Mouse (Mus musculus): ENCODE measurements around the gene Cap1. TPM values are rescaled to one million over a fixed set of nuclear protein-coding genes. Genes with fewer than 3 reads are reported as not detected.

Gene Cap1
- total RNA-seq, 1 experiment from 2014 or later, result 153 TPM

GRCm38 (mm10) chr4:122890881-122891481 lies 5.1 kb upstream of the Cap1 start:
- no peak for ATAC-seq (replicated peaks; ENCODE audit: low read depth, poor library complexity, severe bottlenecking)

- no peak for ATAC-seq (replicated peaks; ENCODE audit: low read depth, poor library complexity, severe bottlenecking)
Observed at GRCm38 (mm10) chr4:122887336-122887735, 1.5 kb upstream of the Cap1 start.

- ATAC-seq (replicated peaks; ENCODE audit: low read depth, poor library complexity, severe bottlenecking), result peak; percentile 7
Observed at GRCm38 (mm10) chr4:122886579-122887254, 861 bp upstream of the Cap1 start.

GRCm38 (mm10) chr4:122884481-122885340 lies 1.1 kb downstream of the Cap1 start:
- ATAC-seq (replicated peaks; ENCODE audit: low read depth, poor library complexity, severe bottlenecking), result 0 out of 2 replicates have a peak, but pooled peaks have one; percentile 1

- ATAC-seq (replicated peaks; ENCODE audit: low read depth, poor library complexity, severe bottlenecking), result no peak
Observed at GRCm38 (mm10) chr4:122884051-122884450, 1.8 kb downstream of the Cap1 start.

- no peak for ATAC-seq (replicated peaks; ENCODE audit: low read depth, poor library complexity, severe bottlenecking)
Observed at GRCm38 (mm10) chr4:122883294-122883693, 2.6 kb downstream of the Cap1 start.

GRCm38 (mm10) chr4:122882544-122882943 lies 3.3 kb downstream of the Cap1 start:
- ATAC-seq (replicated peaks; ENCODE audit: low read depth, poor library complexity, severe bottlenecking), result no peak

- ATAC-seq (replicated peaks; ENCODE audit: low read depth, poor library complexity, severe bottlenecking), result 0 out of 2 replicates have a peak, but pooled peaks have one; percentile 39
Observed at GRCm38 (mm10) chr4:122878333-122879070, 7.4 kb downstream of the Cap1 start.

GRCm38 (mm10) chr4:122873512-122873911 lies 12.3 kb downstream of the Cap1 start:
- ATAC-seq (replicated peaks; ENCODE audit: low read depth, poor library complexity, severe bottlenecking), result no peak

GRCm38 (mm10) chr4:122873003-122873402 lies 12.9 kb downstream of the Cap1 start:
- 0 out of 2 replicates have a peak, but pooled peaks have one; percentile 15 for ATAC-seq (replicated peaks; ENCODE audit: low read depth, poor library complexity, severe bottlenecking)

GRCm38 (mm10) chr4:122871989-122872388 lies 13.9 kb downstream of the Cap1 start:
- ATAC-seq (replicated peaks; ENCODE audit: low read depth, poor library complexity, severe bottlenecking), result peak; percentile 87

- no peak for ATAC-seq (replicated peaks; ENCODE audit: low read depth, poor library complexity, severe bottlenecking)
Observed at GRCm38 (mm10) chr4:122871269-122871668, 14.6 kb downstream of the Cap1 start.

GRCm38 (mm10) chr4:122870741-122871140 lies 15.1 kb downstream of the Cap1 start:
- ATAC-seq (replicated peaks; ENCODE audit: low read depth, poor library complexity, severe bottlenecking), result no peak

- ATAC-seq (replicated peaks; ENCODE audit: low read depth, poor library complexity, severe bottlenecking), result peak; percentile 50; the same call in 1 of the 2 replicates
Observed at GRCm38 (mm10) chr4:122870027-122870426, 15.8 kb downstream of the Cap1 start.

GRCm38 (mm10) chr4:122868041-122868440 lies 17.8 kb downstream of the Cap1 start:
- no peak for ATAC-seq (replicated peaks; ENCODE audit: low read depth, poor library complexity, severe bottlenecking)

- ATAC-seq (replicated peaks; ENCODE audit: low read depth, poor library complexity, severe bottlenecking), result no peak
Observed at GRCm38 (mm10) chr4:122861836-122862235, 24.0 kb downstream of the Cap1 start.

- ATAC-seq (replicated peaks; ENCODE audit: low read depth, poor library complexity, severe bottlenecking), result peak; percentile 23; the same call in 1 of the 2 replicates
Observed at GRCm38 (mm10) chr4:122859096-122859674, 26.7 kb downstream of the Cap1 start.

- 0 out of 2 replicates have a peak, but pooled peaks have one; percentile 19 for ATAC-seq (replicated peaks; ENCODE audit: low read depth, poor library complexity, severe bottlenecking)
Observed at GRCm38 (mm10) chr4:122857909-122858308, 27.9 kb downstream of the Cap1 start.

GRCm38 (mm10) chr4:122854770-122855169 lies 31.1 kb downstream of the Cap1 start:
- no peak for ATAC-seq (replicated peaks; ENCODE audit: low read depth, poor library complexity, severe bottlenecking)

GRCm38 (mm10) chr4:122853691-122854090 lies 32.2 kb downstream of the Cap1 start:
- peak; percentile 84 for ATAC-seq (replicated peaks; ENCODE audit: low read depth, poor library complexity, severe bottlenecking)

All from common myeloid progenitor, adult 5-6 weeks (primary cell).